Mouse (Mus musculus): ENCODE measurements around the gene Pla2g4b. TPM values are rescaled to one million over a fixed set of nuclear protein-coding genes. Genes with fewer than 3 reads are reported as not detected.

Gene Pla2g4b
- polyA plus RNA-seq, 1 experiment = 0.56 TPM

- peaks cover 31% of the 10 kb centered on the region for H3K36me3 ChIP-seq (ENCODE audit: control insufficient read depth, insufficient read depth)
- H3K4me3 ChIP-seq (ENCODE audit: insufficient read depth, poor library complexity, severe bottlenecking) = no peak overlapping the region
- H3K27me3 ChIP-seq (ENCODE audit: control insufficient read depth, insufficient read depth, insufficient read length) = no peaks in the 10 kb centered on the region
- H3K79me2 ChIP-seq (ENCODE audit: control insufficient read depth, insufficient read depth) = no peaks in the 10 kb centered on the region
- TF ChIP-seq CEBPB (IDR thresholded peaks at IDR 0.05; ENCODE audit: low read depth) = no peak
- no peak for TF ChIP-seq MYOD1 (IDR thresholded peaks at IDR 0.05; ENCODE audit: control insufficient read depth, insufficient read length, low read depth)
- no peak for TF ChIP-seq CTCF (IDR thresholded peaks at IDR 0.05; ENCODE audit: control insufficient read depth, insufficient read depth, insufficient read length)
- TF ChIP-seq FOSL1 (IDR thresholded peaks at IDR 0.05; ENCODE audit: insufficient read depth, low read length, poor library complexity, severe bottlenecking) = no peak
- TF ChIP-seq MAX (IDR thresholded peaks at IDR 0.05) = no peak
- TF ChIP-seq USF1 (IDR thresholded peaks at IDR 0.05; ENCODE audit: low read depth) = no peak
- TF ChIP-seq MYOG (IDR thresholded peaks at IDR 0.05; ENCODE audit: control insufficient read depth, extremely low read depth, insufficient read length) = no peak
- H3ac ChIP-seq (ENCODE audit: control insufficient read depth, insufficient read length, low read depth) = no peak overlapping the region
- no peaks in the 10 kb centered on the region for H3K79me3 ChIP-seq (ENCODE audit: low read depth)
These were observed 54.2 kb downstream of the Pla2g4b start for GRCm38 (mm10) chr2:120087391-120087790.

- Histone ChIP-seq H3ac (ENCODE audit: control insufficient read depth, insufficient read length, low read depth) (no peak overlapping the region), H3K4me3 (ENCODE audit: insufficient read depth, poor library complexity, severe bottlenecking) (no peak overlapping the region), H3K27me3 (ENCODE audit: control insufficient read depth, insufficient read depth, insufficient read length) (no peaks in the 10 kb centered on the region), H3K79me2 (ENCODE audit: control insufficient read depth, insufficient read depth) (no peaks in the 10 kb centered on the region), H3K79me3 (ENCODE audit: low read depth) (no peaks in the 10 kb centered on the region), H3K36me3 (ENCODE audit: control insufficient read depth, insufficient read depth) (peaks cover 36% of the 10 kb centered on the region)
- TF ChIP-seq MAX (IDR thresholded peaks at IDR 0.05) (no peak), MYOD1 (IDR thresholded peaks at IDR 0.05; ENCODE audit: control insufficient read depth, insufficient read length, low read depth) (no peak), CEBPB (IDR thresholded peaks at IDR 0.05; ENCODE audit: low read depth) (no peak), USF1 (IDR thresholded peaks at IDR 0.05; ENCODE audit: low read depth) (no peak), MYOG (IDR thresholded peaks at IDR 0.05; ENCODE audit: control insufficient read depth, extremely low read depth, insufficient read length) (no peak), CTCF (IDR thresholded peaks at IDR 0.05; ENCODE audit: control insufficient read depth, insufficient read depth, insufficient read length) (no peak), FOSL1 (IDR thresholded peaks at IDR 0.05; ENCODE audit: insufficient read depth, low read length, poor library complexity, severe bottlenecking) (no peak)
These were observed 54.7 kb downstream of the Pla2g4b start for GRCm38 (mm10) chr2:120087897-120088296.

- Histone ChIP-seq H3ac (ENCODE audit: control insufficient read depth, insufficient read length, low read depth) (no peak overlapping the region), H3K4me3 (ENCODE audit: insufficient read depth, poor library complexity, severe bottlenecking) (no peak overlapping the region), H3K79me3 (ENCODE audit: low read depth) (no peaks in the 10 kb centered on the region), H3K27me3 (ENCODE audit: control insufficient read depth, insufficient read depth, insufficient read length) (no peaks in the 10 kb centered on the region), H3K79me2 (ENCODE audit: control insufficient read depth, insufficient read depth) (no peaks in the 10 kb centered on the region), H3K36me3 (ENCODE audit: control insufficient read depth, insufficient read depth) (peaks cover 49% of the 10 kb centered on the region)
- TF ChIP-seq USF1 (IDR thresholded peaks at IDR 0.05; ENCODE audit: low read depth) = no peak
- no peak for TF ChIP-seq CTCF (IDR thresholded peaks at IDR 0.05; ENCODE audit: control insufficient read depth, insufficient read depth, insufficient read length)
- no peak for TF ChIP-seq MAX (IDR thresholded peaks at IDR 0.05)
- no peak for TF ChIP-seq MYOG (IDR thresholded peaks at IDR 0.05; ENCODE audit: control insufficient read depth, extremely low read depth, insufficient read length)
- TF ChIP-seq FOSL1 (IDR thresholded peaks at IDR 0.05; ENCODE audit: insufficient read depth, low read length, poor library complexity, severe bottlenecking) = no peak
- no peak for TF ChIP-seq CEBPB (IDR thresholded peaks at IDR 0.05; ENCODE audit: low read depth)
- no peak for TF ChIP-seq MYOD1 (IDR thresholded peaks at IDR 0.05; ENCODE audit: control insufficient read depth, insufficient read length, low read depth)
These were observed 57.8 kb downstream of the Pla2g4b start for GRCm38 (mm10) chr2:120090979-120091378.

Small RNA genes lying within 50 kb of the gene (microRNA-seq; reads per million reads assigned to microRNA genes)
- not detected for gene Mir7665 (ENCODE audit: borderline microRNAs expressed)

Other genes with a start within 250 kb of the Pla2g4b start
- 14.2 TPM for gene Rpap1, start 245.9 kb upstream of the Pla2g4b start, polyA plus RNA-seq (2012; fragmentation: generic; extraction: Trizol)
- gene Tyro3, start 235.7 kb upstream of the Pla2g4b start, polyA plus RNA-seq (2012; fragmentation: generic; extraction: Trizol) = 9.3 TPM
- gene Mga, start 136.2 kb upstream of the Pla2g4b start, polyA plus RNA-seq (2012; fragmentation: generic; extraction: Trizol) = 3.3 TPM
- gene Mapkbp1, start 60.7 kb upstream of the Pla2g4b start, polyA plus RNA-seq (2012; fragmentation: generic; extraction: Trizol) = 5.4 TPM
- 8.1 TPM for gene Jmjd7, start 5.9 kb upstream of the Pla2g4b start, polyA plus RNA-seq (2012; fragmentation: generic; extraction: Trizol)
- 0.73 TPM for gene Gm28042, start 5.9 kb upstream of the Pla2g4b start, polyA plus RNA-seq (2012; fragmentation: generic; extraction: Trizol)
- gene Ehd4, start 121.2 kb downstream of the Pla2g4b start, polyA plus RNA-seq (2012; fragmentation: generic; extraction: Trizol) = 60.1 TPM
- gene Pla2g4e, start 211.9 kb downstream of the Pla2g4b start, polyA plus RNA-seq (2012; fragmentation: generic; extraction: Trizol) = not detected